Mouse (Mus musculus) cerebellum, adult 11-12 months (tissue): ENCODE measurements around the gene Eps8.

Source experiments
- DNase-seq: peaks from one replicate; pipeline ENCODE4 v3.0.0; 2022

Eps8 gene

DNA sequence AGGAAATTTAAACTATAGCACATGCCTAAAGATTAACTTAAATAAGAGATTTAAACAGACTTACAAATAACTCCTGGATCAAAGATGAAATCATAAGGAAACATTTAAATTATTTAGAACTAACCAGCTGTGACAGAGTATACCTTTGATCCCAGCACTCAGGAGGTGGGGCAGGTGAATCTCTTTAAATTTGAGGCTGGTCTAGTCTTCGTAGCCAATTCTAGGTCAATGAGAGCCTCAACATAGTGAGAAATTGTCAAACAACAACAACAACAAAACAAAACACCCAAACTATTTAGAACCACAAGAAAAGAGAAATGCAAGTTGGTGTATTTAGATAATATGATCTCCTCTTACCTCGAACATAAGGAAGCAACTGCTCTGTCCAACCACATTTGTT, at the start of gene Eps8:
Eps8 (minus strand) TSS at position 101 of the 400 bp plus-strand sequence.
- no peak for DNase-seq

DNA sequence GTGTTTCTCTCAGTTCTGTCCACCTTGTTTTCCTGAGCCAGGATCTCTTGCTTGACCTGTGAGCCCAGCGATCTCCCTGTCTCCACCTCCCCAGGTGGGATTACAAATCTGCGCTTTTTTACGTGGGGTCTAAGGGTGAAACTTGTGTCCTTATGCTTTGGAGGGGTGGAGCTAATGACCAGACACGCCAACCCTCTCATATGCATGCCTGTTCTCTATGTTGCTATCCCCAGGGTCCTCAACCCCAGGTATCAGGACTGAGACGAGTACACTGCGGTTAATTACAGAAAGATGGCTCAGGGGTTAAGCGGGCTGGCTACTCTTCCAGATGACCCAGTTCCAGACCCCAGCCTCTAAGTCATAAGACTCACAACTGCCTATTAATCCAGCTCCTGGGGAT, 48.8 kb upstream of the Eps8 start:
- no peak for DNase-seq

DNA sequence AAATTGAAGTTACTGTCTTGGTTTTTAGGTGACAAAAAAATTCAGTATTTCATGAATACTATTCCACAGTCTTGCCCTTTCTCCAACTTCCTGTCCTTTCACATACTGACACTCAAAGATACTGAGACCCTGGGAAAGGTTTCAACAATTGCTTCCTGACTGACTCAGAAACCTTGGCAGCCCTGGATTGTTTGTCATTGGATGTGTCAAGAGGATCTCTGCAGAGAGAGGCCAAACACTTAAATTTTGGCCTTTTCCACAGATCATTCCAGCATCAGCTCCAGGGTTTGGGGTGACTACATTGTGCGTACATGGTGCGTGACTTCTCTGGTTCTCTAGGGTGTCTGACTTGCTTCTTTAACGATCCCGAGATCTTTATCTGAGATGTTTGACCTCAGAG, 48.2 kb upstream of the Eps8 start:
- no peak for DNase-seq

DNA sequence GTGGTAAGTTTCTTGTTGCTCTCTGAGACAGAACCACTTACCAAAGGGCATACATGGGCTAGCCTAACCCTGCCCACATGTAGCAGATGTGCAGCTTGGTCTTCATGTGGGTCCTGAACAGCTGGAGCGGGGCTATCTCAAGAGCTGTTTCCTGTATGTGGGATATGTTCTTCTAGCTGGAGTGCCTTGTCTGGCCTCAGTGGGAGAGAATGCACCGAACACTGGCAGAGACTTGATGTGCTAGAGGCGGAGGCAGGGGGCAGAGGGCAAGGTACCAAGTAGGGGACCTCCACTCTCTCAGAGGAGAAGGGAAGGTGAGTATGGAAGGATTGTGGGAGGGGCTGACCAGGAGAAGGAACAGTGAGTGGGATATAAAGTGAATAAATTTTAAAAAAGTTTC, 47.5 kb upstream of the Eps8 start:
- DNase-seq, result no peak

DNA sequence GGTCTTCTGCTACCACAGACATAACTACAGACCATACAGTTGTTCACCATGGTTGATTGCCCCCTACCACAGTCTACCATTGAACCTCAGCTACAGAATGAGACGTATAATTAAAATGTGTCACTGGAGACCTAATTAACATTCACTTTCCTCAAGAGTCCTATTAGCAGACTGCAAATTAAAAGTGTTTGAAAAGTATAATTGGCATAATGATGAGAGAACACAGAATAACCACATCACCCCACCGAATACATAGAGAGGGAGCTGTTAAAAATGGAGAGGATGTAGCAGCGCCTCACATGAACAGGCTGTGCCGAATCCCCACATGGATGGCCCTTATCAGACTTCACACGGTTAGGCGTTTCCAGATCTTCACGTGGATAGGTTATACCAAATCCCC, 44.8 kb upstream of the Eps8 start:
- no peak for DNase-seq

DNA sequence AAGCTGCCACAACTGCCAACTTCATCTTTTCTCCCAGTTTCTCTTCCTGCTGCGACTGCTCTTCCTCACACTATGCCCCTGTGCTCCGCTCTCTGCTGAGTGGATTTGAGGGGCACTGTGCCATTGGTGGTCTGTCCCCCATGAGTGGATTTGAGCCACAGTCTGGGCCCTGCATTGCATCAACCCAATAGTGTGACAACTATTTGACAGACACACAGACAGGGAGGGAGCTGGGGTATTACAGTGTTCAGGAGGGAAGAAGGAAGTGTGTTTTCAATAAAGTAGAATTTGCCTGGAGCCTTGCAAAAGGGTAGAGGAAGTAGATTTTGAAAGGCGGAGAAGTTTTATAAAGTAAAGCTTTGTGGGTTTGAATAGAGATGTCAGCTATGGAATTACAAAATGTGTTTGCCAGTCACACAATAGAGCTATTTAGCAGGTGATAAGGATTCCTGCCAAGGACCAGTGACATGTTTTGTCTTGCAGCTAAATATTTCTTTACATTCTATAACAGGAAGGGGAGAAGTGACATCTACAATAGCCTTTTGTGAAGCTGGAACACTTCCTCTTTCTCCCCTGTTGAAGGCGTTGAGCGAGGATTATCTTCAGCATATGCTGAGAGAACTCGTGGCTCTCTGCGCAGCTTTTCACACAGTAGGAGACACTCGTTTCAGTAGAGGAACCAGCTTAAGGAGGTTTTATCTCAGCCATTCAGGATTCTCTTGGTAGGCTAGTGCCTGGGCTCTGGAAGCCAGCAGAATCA, 41.9 kb upstream of the Eps8 start:
- DNase-seq, result no peak

DNA sequence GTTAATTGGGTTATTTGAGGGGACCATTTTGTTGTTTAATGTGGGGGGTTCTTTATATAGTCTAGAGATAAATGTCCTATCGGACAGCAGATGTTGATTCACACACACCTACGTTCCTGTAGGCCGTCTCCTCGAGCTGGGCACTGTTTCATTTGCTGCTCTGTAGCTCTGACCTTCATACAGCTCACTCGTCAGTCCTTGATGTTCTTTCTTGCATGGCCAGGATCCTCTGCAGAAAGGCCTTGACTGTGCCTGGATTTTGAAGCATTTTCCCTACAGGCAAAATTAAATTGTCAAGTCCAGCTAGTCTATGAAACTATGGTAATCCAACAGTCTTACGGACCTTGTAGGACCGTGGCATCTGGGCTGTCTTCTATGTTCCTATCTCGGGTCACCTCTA, 40.4 kb upstream of the Eps8 start:
- no peak for DNase-seq

DNA sequence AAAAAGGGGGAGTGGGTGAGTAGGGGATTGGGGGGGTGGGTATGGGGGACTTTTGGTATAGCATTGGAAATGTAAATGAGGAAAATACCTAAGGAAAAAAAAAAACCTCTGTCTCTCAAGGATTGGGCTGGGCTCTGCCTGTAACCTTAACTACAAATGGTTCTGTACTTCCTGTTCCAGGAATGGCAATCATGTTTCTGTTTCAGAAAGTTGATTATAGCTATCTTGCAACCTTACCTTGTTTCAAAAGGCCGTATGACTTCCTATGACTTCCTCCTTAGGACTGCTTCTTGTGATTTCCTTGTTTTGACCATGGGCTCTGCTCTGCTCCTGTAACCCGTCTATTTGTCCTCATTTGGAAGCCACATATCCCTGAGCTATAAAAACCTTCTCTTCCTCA, 39.6 kb upstream of the Eps8 start:
- DNase-seq, result no peak

DNA sequence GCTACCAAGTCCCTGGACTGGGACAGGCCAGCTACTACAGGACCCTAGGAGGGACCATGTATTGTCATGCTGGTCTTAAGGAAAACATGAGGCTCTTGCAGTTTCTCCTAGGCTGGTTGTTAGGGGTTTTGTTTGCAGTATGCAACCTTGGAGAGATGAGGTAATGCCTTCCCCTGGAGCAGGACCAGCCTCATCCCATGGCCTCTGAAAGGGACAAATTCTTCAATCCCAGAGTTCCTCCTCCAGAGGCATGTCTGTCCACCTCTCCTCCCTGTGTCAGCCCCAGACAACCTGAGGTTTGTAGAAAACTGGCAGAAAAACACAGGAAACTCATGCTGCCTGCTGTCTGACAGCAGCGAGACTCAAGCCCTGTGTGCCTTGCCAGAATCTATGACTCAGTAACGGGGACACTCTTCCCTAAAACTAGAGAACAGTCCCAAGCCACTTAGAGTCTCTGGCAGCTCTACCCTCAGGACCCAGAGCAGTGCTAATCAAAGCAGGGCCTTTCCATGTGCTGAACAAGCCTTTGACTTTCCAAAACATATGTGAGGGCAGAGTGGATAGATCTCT, 36.0 kb upstream of the Eps8 start:
- no peak for DNase-seq

DNA sequence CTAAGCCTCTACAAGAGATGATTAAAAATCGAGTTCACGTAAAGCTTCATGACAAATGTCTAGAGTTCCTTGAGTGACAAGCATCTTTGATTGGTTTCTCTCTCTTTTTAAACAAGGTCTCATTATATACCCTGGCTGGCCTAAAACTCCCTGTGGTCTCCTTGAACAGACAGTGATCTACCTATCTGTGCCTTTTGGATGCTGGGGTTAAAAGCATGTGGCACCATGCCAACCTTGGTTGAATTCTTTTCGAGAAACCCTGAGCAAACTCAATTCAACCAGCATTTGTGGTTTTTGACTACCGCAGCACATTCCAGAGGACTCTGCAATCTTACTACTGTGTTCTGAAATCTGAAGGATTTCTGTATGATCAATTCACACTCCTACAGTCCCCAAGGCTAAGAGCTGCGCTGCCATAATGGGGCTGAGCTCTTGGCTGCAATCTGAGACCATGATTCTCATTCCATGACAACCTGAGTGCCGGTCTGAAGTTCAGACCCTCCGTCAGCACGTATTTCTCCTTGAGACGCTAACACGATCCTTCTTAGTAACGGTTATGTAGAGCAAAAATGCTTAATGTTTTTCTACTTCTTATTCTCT, 33.9 kb upstream of the Eps8 start:
- no peak for DNase-seq

DNA sequence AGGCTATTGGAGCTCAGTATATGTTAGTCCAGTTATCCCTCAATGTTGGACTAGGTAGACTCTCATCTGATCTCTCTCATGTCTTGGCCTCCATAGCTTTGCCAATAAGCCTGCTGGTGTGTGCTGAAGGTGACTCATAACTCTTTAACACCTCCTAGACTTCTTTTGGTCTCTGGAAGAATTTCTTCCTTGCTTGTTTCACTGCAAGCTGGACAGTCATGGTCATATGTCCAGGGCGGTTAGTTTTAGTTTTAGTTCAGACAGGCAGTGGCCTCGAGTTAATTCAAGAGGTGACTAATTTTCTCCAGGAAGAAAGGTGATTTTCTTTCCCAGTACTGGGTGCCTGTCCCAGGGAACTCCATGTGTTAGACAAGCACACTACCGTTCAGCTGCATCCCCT, 33.4 kb upstream of the Eps8 start:
- DNase-seq, result no peak

DNA sequence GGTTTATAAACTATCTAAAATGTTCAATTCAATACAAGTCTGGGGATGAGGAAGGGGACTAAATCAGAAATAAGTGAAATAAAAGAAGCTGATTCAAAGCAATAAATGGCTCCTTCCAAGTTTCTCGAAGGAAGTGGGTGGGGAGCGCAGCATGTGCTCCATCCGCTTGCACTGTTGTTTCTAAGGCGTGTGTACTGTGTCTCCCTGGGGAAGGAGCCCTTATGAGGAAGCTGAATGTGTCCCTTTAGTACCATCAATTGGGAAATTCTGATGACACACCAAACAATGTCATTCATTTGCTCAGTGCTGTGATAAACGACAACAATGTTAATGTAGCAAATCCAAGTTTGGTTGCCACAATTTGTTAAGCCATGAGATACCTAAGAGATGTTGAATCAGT, 33.0 kb upstream of the Eps8 start:
- no peak for DNase-seq

DNA sequence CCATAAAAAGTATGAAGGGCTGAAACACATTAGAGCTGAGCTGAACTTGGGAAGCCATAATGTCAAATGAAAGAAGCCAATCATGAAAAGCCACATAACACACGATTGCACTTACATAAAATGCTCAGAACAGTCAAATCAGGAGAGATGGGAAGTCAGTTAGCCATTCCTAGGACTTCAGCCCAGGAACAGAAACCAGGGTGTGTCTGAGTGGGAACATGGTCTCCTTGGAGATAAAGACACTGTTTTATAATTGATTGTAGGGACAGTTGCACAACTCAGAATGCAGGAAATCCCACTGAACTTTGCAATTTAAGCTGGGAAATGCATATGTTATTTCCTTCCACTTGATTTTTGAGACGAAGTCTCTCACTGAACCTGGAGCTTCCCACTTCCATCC, 28.0 kb upstream of the Eps8 start:
- no peak for DNase-seq

DNA sequence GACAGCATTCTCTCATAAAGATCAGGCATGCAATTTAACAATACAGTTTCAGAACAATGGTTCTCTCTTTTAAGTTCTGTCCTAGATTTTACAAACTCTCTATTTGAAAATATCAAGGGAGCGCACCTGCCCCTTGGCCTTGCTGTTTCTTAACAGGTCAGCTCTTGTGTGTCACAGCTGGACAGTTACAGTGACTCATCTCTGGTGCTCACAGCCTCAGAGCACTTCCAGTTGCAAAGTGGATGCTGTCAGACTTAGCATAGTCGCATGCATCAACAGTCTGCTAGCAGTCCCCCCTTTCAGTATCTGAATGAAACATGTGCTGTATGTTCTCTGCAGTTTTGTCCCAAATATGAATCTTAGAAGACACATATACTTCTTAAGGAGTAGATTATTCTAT, 26.3 kb upstream of the Eps8 start:
- no peak for DNase-seq

DNA sequence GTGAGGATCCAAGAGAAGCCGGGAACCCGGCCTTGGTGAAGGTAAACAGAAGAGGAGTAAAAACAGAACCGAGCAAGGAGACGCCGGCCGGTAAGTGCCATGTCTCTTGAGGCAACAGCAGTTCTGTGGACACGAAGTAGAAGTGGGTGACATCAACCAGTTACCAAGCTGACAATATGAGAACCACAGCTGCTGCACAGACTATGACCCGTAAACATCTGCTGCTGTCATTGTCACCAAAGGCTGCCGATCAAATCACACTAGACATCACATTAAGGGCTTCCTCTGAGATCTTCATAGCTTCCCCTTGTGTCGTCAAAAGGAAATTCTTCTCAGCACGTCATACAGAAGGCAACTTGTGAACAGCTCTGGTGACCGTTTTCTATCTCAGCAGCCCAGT, 21.9 kb upstream of the Eps8 start:
- no peak for DNase-seq

DNA sequence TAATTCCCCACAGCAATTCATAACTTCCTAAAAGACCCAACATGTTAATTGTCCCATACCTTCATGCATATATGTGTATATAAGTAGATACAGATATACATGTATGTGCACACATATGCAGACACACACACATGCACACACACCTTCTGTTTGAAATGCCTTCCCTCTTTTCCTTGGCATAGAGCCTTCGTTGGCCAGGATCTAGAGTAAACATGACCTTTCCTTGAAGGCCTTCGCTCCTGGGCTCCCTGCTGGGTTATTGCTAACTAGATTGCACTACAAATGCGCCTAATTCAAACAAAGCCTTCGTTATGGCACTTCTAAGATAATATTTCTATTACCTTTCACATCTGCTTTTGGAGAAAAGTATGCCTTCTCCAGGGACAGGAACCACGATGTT, 20.9 kb upstream of the Eps8 start:
- no peak for DNase-seq

DNA sequence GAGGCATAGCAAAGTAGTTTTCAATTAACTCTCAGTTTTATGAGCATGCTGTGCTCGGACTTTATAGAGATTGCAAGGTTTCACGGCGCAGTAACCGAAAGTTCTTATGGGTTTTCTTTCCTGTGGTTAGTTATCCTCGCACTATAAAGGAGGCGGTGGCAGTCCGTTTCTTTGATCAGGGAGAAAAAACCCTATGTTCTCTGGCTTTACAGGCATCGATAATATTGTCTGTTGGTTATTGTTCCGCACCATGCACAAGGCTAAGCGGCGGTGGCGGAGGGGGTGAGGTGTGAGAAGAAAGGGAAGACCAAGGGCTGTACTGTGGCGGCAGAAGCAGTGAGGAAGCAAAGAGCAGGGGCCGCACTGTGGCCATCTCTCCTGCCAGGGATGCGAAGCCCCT, 18.6 kb upstream of the Eps8 start:
- no peak for DNase-seq

DNA sequence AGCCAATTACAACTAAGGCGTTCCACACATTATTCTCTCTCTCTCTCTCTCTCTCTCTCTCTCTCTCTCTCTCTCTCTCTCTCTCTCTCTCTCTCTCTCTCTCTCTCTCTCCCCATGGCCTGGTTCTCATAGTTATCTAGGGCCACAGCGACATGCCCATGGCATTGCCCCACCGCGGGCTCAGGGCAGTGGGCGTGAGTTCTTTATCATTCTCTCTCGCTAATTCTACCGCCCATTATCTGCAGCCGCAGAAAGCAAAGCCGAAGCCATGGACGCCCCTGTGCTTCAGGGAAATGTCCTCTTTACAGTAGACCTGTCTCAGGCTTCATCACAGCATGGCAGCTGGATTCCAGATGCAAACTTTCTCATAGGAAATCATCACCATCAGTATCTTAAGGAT, 16.9 kb upstream of the Eps8 start:
- DNase-seq, result no peak

DNA sequence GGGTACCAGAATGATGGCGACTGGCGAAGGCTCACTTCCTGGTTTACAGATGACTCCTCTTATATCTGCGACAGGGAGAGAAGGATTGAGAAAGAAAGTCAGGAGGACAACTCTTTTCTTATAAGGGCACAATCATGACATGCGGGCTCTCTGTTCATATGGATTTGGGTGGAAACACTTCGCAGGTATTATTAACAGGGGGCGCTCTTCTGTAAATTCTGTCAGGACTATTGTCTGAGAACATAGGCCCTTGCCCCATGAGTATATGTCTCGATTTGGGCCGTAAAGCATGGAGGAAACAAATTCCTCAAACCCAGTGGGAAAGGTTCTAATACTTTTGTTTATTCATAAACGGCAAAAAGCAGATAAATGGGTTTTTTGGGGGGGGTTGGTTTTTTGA, 16.1 kb upstream of the Eps8 start:
- no peak for DNase-seq

DNA sequence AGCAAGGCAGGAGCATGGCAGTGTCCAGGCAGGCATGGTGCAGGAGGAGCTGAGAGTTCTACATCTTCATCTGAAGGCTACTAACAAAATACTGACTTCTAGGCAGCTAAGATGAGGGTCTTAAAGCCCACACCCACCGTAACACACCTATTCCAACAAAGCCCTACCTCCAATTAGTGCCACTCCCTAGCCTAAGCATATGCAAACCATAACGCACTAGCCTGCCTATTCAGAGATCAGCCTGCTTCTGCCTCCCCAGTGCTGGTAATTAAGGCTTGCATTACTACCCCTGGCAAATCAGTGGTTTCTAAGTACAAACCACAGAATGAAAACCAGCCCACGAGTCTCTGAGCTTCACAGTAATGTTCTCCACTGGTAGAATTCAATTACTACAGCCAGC, 15.2 kb upstream of the Eps8 start:
- no peak for DNase-seq

DNA sequence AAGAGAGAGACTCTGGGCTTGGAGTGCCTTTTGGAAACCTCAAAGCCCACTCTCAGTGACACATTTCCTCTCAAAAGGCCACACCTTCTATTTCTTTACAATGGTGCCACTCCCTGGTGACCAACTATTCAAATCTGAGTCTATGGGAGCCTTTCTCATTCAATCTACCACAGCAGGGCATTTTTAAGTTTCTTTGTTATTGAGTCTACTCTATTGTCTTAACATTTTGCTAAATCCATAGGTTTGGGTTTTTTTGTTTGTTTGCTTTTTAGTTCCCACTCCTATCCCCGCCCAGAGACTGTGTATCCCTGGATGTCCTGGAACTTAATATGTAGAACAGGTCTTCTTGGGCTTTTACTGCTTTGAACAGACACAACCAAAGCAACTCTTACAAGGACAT, 14.8 kb upstream of the Eps8 start:
- DNase-seq, result no peak

DNA sequence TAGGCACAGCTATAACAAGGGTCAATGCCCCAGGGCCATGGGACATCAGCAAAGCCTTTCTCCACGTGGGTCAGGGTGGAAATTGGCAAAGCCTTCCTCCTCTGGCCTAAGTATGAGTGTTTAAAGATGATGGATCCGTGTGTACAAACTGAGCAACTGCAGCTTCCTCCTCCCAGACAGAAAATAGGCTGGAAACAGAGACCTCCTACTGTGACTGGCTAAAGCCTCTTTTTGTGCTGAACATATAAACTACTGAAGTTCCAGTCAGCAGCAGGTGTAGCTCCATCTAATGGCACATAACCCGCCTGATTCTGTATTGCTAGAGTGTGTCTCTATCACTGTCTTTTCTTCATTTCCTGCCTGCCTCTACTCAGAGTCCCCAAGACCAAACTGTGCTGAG, 13.7 kb upstream of the Eps8 start:
- DNase-seq, result no peak

DNA sequence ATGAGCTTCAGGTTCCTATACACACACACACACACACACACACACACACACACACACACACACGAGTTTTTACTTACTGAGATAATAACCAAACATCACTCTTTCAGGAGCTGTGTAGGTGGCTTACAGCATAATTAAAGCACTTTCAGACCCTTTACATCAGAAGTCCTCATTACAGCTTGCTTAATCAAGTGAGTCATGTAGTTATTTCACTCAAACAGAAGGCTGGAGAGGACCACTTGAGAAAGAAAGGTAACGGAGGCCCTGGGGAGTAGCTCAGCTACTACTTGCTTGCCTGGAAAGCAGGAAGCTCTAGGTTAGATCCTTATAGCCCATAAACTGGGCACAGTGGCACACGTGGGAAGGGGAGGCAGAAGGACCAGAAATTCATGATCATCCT, 13.0 kb upstream of the Eps8 start:
- DNase-seq, result no peak

DNA sequence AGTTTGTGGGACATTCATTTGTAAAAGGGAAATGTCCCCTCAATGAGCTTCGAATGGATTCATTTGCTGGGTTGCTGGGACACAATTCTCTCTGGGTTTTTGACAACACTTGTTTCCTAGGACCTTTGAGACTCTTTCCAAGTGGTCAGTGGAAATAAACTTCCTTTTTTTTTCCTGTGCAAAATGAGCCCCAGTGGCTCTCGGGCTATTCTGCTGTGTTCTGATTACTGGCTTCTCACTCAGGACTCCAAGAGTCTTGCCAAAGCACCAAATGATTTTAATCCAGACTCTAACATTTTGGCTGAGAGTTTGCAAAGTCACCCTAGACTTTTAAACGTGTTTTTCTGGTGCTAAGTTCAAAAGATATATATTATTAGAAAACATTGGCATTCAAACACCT, 10.3 kb upstream of the Eps8 start:
- DNase-seq, result no peak
